ENCODE assay signal across 8 mouse cellular contexts in the genomic region with DNA sequence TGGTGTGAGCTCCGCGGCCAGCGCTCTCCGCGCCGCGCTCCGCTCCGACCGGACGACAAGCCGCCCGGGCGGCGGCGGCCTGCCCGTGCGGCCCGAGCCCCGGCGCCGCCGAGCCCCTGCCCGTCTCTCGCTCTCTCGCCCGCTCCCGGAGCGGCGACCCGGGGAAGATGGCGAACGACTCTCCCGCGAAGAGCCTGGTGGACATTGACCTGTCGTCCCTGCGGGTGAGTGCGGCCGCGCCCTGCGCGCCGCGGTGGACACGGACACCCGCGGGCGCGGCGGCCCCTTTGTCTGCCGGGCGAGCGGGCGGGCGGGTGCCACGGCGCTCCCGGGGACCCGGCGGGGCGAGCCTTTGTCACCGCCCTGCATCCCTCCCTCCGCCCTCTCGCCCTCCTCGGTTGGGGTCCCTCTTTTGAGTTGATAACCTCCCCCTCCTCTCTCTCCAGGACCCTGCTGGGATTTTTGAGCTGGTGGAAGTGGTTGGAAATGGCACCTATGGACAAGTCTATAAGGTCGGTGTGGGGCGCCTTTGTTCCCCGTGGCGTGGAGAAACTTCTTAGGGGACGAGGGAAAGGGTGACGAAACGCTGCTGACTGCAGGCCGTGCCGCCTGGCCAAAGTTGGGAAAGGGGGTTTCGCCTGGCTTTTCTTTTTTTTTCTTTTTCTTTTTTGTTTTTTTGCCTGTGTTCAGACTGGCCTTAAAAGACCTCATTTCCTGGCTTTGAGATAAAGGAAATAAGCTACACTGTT. TPM values are rescaled to one million over a fixed set of nuclear protein-coding genes. Genes with fewer than 3 reads are reported as not detected.
DNase-seq lines count a peak whose midpoint lies in the region; ATAC-seq and TF ChIP-seq lines count a peak whose summit lies in the region.

No protein-coding gene starts in this region.

- 2% methylated on average over 52 of the region's 75 CpGs for WGBS in hindbrain, postnatal 0 days

- peak; percentile 37 for DNase-seq in right cerebral cortex, adult 18-20 months
- DNase-seq in right cerebral cortex, postnatal 36 days (ENCODE audit: low spot score in 2 of 2), result no peak
- DNase-seq in cerebellum, postnatal 10 days, result peak; percentile 79 to 80
- peak; percentile 9 to 18 for DNase-seq in gastrocnemius, adult 8-10 months (ENCODE audit: low spot score in 2 of 2)
- peak; percentile 66 for DNase-seq in hindbrain, postnatal 0 days (ENCODE audit: low spot score)
- peak; percentile 14 for DNase-seq in liver
- DNase-seq in natural killer cell, adult 2 months (ENCODE audit: low spot score in 2 of 2), result peak; percentile 30 to 34
- peak; percentile 47 for DNase-seq in thymus, postnatal 0 days (ENCODE audit: low spot score)

- peak overlapping the region; percentile 100 for H3K27ac ChIP-seq in hindbrain, postnatal 0 days

- H3K4me1 ChIP-seq in hindbrain, postnatal 0 days (ENCODE audit: insufficient read depth, low read length), result peaks cover 22% of the 10 kb centered on the region; the same call in 1 of the 2 replicates

- no peak for TF ChIP-seq CTCF in hindbrain, postnatal 0 days (IDR thresholded peaks at IDR 0.05; ENCODE audit: low read depth)

- no peaks in the 10 kb centered on the region for H3K9me3 ChIP-seq in hindbrain, postnatal 0 days (ENCODE audit: low read length)

- no peaks in the 10 kb centered on the region for H3K36me3 ChIP-seq in hindbrain, postnatal 0 days (ENCODE audit: insufficient read depth, low read length)

- no peaks in the 10 kb centered on the region for H3K27me3 ChIP-seq in hindbrain, postnatal 0 days (ENCODE audit: insufficient read depth, low read length)

- H3K4me2 ChIP-seq in hindbrain, postnatal 0 days (ENCODE audit: low read depth, low read length), result peak overlapping the region; percentile 89

- ATAC-seq in hindbrain, postnatal 0 days, result peak; percentile 48

- peak overlapping the region; percentile 99 for H3K4me3 ChIP-seq in hindbrain, postnatal 0 days (ENCODE audit: low read length)

- peak overlapping the region; percentile 100 for H3K9ac ChIP-seq in hindbrain, postnatal 0 days (replicated peaks; ENCODE audit: low read length)

RNA-seq across cellular contexts. Expression of gene Map4k4, which starts 0.5 kb away (rescaled TPM):
- total RNA-seq in gastrocnemius, adult 8-10 months (2022), result 10 to 100 TPM; 10.5 to 18.2 (median 16.4) TPM
- total RNA-seq in hindbrain, postnatal 0 days (2014; rRNA removed), result 172 and 189 TPM in 2 replicates
- polyA plus RNA-seq in hindbrain, postnatal 0 days (2015; fragmentation: Nextera tagmentation; extraction: Ambion mirVana), result 32.4 and 34.1 TPM in 2 replicates
- 19.7 and 32.0 TPM in 2 replicates for polyA plus RNA-seq in thymus, postnatal 0 days (2015; fragmentation: Nextera tagmentation; extraction: Ambion mirVana)

Comparison
In these comparisons a context has a peak if more than half of its experiments do, and no peak if none do; other contexts are left out.
1. DNase-seq: peak in right cerebral cortex, adult 18-20 months (single experiment), cerebellum, postnatal 10 days (2 of 2), gastrocnemius, adult 8-10 months (2 of 2), hindbrain, postnatal 0 days (single experiment), liver (single experiment), natural killer cell, adult 2 months (2 of 2) and thymus, postnatal 0 days (single experiment); none in right cerebral cortex, postnatal 36 days (0 of 2).